Mouse (Mus musculus): Measurements from ENCODE around the gene Nop56.

The Nop56 gene

GRCm38 (mm10) chr2:130295331-130296133 lies 21.3 kb downstream of the Nop56 start:
- no peak for DNase-seq (ENCODE audit: extremely low read depth, low read depth, low spot score)

GRCm38 (mm10) chr2:130296134-130296745 lies 22.0 kb downstream of the Nop56 start:
- no peak for DNase-seq (ENCODE audit: extremely low read depth, low read depth, low spot score)

- no peak for DNase-seq (ENCODE audit: extremely low read depth, low read depth, low spot score)
Observed at GRCm38 (mm10) chr2:130297580-130297979, 23.4 kb downstream of the Nop56 start.

- no peak for DNase-seq (ENCODE audit: extremely low read depth, low read depth, low spot score)
Observed at GRCm38 (mm10) chr2:130303014-130303413, 28.8 kb downstream of the Nop56 start.

GRCm38 (mm10) chr2:130327057-130327456 lies 52.8 kb downstream of the Nop56 start:
- no peak for DNase-seq (ENCODE audit: extremely low read depth, low read depth, low spot score)

Measured in fat pad, adult 2 months (tissue).